Mouse (Mus musculus): Measurements from ENCODE around the gene Tmem101.

GRCm38 (mm10) chr11:102144957-102145470 lies 11.2 kb downstream of the Tmem101 start:
- TF ChIP-seq CTCF (IDR thresholded peaks at IDR 0.05; ENCODE audit: control insufficient read depth, insufficient read depth, low read length) (no peak), POLR2A (IDR thresholded peaks at IDR 0.05; ENCODE audit: borderline replicate concordance, control insufficient read depth, low read depth, low read length) (no peak)
